Mouse (Mus musculus) neural tube, embryonic 11.5 days (tissue): Measurements from ENCODE around the gene Arhgef18. TPM values are rescaled to one million over a fixed set of nuclear protein-coding genes. Genes with fewer than 3 reads are reported as not detected.

Source experiments
- ATAC-seq: fragments of 200-750 bp; cut with Nextera tagmentation; 2 replicates; pipeline ENCODE4 v1.8.0; 2017; ENCODE audit warnings: moderate number of reproducible peaks, mild to moderate bottlenecking, moderate TSS enrichment, moderate library complexity; ENCODE audit not compliant: insufficient read depth, low FRiP score, low TSS enrichment
- DNase-seq: peaks from one replicate; pipeline ENCODE4 v3.0.0-alpha.2; 2015; ENCODE audit warnings: low spot score
- H3K27ac ChIP-seq: fragments of 300-500 bp; sonication (generic); 2 replicates; pipeline ENCODE4 v1.5.1; 2014; ENCODE audit warnings: low read depth, mild to moderate bottlenecking, low read length
- H3K27me3 ChIP-seq: fragments of 300-500 bp; sonication (generic); 2 replicates; pipeline ENCODE4 v1.6.1; 2014; ENCODE audit warnings: mild to moderate bottlenecking, low read length, mixed read lengths; ENCODE audit not compliant: control insufficient read depth, insufficient read depth
- H3K36me3 ChIP-seq: fragments of 300-500 bp; sonication (generic); 2 replicates; pipeline ENCODE4 v1.6.1; 2014; ENCODE audit warnings: mild to moderate bottlenecking, low read length, moderate library complexity, mixed read lengths; ENCODE audit not compliant: control insufficient read depth, insufficient read depth
- H3K4me1 ChIP-seq: fragments of 300-500 bp; sonication (generic); 2 replicates; pipeline ENCODE4 v1.6.1; 2014; ENCODE audit warnings: low read length, mixed read lengths; ENCODE audit not compliant: control insufficient read depth, insufficient read depth
- H3K4me2 ChIP-seq: fragments of 300-500 bp; sonication (generic); 2 replicates; pipeline ENCODE4 v1.6.1; 2014; ENCODE audit warnings: low read depth, mild to moderate bottlenecking, moderate library complexity
- H3K4me3 ChIP-seq: fragments of 300-500 bp; sonication (generic); 2 replicates; pipeline ENCODE4 v1.5.1; 2014; ENCODE audit warnings: low read depth, low read length
- H3K9ac ChIP-seq: fragments of 300-500 bp; sonication (generic); 2 replicates; pipeline ENCODE4 v1.6.1; 2014; ENCODE audit warnings: mild to moderate bottlenecking, low read length
- H3K9me3 ChIP-seq: fragments of 300-500 bp; sonication (generic); 2 replicates; pipeline ENCODE4 v1.6.1; 2016; ENCODE audit warnings: low read length; ENCODE audit not compliant: control insufficient read depth
- WGBS: fragments of 180-500 bp; shearing (Covaris S2); extraction: QIAGEN DNeasy Blood & Tissue Kit; methylation state at CpG from one replicate; pipeline ENCODE4 v1.1.7; 2014; 5-methylcytosine and 5-hydroxymethylcytosine counted together
- polyA plus RNA-seq: library from polyadenylated mRNA; unstranded; fragments of >200 nt; fragmentation: Nextera tagmentation; extraction: Ambion mirVana; gene quantifications from 2 replicates; pipeline ENCODE4 v1.2.1, GENCODE M21; 2014

The Arhgef18 gene
- polyA plus RNA-seq, 1 experiment from 2014 or later: 10.8 TPM

DNA sequence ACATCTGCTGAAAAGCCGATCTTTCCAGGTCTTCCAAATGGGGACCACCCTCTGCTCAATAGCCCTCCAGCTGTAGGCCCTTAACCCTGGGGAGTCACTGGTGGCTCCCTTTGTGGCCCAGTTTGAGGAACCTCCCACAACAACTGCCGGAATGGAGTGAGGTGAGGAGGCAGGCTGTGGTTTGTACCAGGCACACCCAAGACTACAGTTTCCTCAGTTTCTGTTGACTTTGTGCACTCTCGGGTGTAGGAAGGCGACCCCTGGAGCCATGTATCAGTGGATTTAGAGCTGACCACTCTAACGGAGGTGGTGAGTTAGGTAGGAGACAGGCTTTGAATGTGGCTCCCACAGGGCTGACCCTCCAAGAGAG is 38.4 kb upstream of the Arhgef18 start:
- Histone ChIP-seq H3K9ac (no peak overlapping the region), H3K36me3 (no peaks in the 10 kb centered on the region), H3K4me1 (no peaks in the 10 kb centered on the region), H3K4me2 (no peak overlapping the region), H3K9me3 (no peaks in the 10 kb centered on the region), H3K27me3 (no peaks in the 10 kb centered on the region), H3K27ac (no peak overlapping the region), H3K4me3 (no peak overlapping the region)
- ATAC-seq: no peak
- DNase-seq: no peak
- 74% methylated on average over 5 of the region's 5 CpGs for WGBS

DNA sequence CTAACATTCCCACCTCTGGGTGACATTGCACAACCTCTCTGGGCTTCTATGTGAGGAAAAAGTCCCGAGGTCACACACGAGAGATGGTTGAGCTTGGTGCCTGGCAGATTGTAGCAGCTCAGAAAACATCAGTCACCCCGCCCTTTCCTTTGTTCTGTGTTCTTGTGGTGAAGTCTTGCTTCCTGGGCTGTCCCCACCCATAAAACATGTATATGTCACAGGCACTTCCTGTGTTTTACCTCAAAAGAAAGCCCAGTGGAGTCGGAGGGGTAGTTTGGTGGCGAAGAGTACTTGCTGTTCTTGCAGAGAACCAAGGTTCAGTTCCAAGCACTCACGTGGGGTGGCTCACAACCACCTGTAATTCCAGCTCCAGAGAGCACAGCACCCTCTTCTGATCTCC is 37.2 kb upstream of the Arhgef18 start:
- Histone ChIP-seq H3K36me3 (no peaks in the 10 kb centered on the region), H3K4me3 (no peak overlapping the region)
- no peak for ATAC-seq

GRCm38 (mm10) chr8:3358060-3358459 is 34.7 kb upstream of the Arhgef18 start:
- Histone ChIP-seq H3K9me3 (no peaks in the 10 kb centered on the region), H3K27me3 (no peaks in the 10 kb centered on the region), H3K27ac (no peak overlapping the region), H3K4me1 (no peaks in the 10 kb centered on the region), H3K36me3 (no peaks in the 10 kb centered on the region), H3K9ac (no peak overlapping the region), H3K4me2 (no peak overlapping the region), H3K4me3 (no peak overlapping the region)
- peak; percentile 81 for DNase-seq
- ATAC-seq: peak; percentile 61
- WGBS: 10% methylated on average over 4 of the region's 4 CpGs

More for the DNA sequence above, 37.2 kb upstream of the Arhgef18 start:
- H3K9ac ChIP-seq: no peak overlapping the region
- H3K4me2 ChIP-seq: no peak overlapping the region
- 86% methylated on average over 6 of the region's 6 CpGs for WGBS
- no peaks in the 10 kb centered on the region for H3K4me1 ChIP-seq
- no peak overlapping the region for H3K27ac ChIP-seq
- DNase-seq: no peak
- no peaks in the 10 kb centered on the region for H3K27me3 ChIP-seq
- no peaks in the 10 kb centered on the region for H3K9me3 ChIP-seq

DNA sequence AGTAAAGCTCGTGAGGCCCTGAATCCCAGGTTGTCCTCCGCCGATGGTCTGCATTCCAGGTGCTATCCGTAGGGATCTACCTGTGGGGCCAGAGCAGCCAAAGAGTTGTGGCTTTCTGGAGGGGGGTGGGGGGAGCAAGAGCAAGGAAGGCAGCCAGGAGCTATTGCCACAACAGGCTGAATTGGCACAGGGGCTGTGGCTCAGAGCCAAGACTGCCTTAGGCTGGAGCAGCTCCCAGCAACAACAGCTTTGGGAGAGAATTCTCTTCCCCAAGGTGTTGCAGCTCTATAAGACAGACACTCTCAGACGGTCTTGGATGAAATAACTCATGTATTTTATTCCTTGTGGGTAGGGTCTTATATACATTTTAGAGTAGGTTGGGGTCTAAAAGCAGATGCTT is 25.7 kb upstream of the Arhgef18 start:
- Histone ChIP-seq H3K9ac (no peak overlapping the region), H3K4me2 (no peak overlapping the region), H3K27ac (no peak overlapping the region), H3K9me3 (no peaks in the 10 kb centered on the region), H3K27me3 (no peaks in the 10 kb centered on the region), H3K36me3 (no peaks in the 10 kb centered on the region), H3K4me1 (no peaks in the 10 kb centered on the region), H3K4me3 (no peak overlapping the region)
- DNase-seq (no peak), ATAC-seq (no peak)
- WGBS: 88% methylated on average over 5 of the region's 5 CpGs

GRCm38 (mm10) chr8:3368091-3368490 is 24.7 kb upstream of the Arhgef18 start:
- 81% methylated on average over 1 of the region's 1 CpGs for WGBS
- H3K27ac ChIP-seq: no peak overlapping the region
- H3K27me3 ChIP-seq: no peaks in the 10 kb centered on the region
- no peaks in the 10 kb centered on the region for H3K4me1 ChIP-seq
- no peak for ATAC-seq
- no peak overlapping the region for H3K4me3 ChIP-seq
- no peaks in the 10 kb centered on the region for H3K9me3 ChIP-seq
- H3K9ac ChIP-seq: no peak overlapping the region
- no peaks in the 10 kb centered on the region for H3K36me3 ChIP-seq
- no peak overlapping the region for H3K4me2 ChIP-seq
- no peak for DNase-seq

DNA sequence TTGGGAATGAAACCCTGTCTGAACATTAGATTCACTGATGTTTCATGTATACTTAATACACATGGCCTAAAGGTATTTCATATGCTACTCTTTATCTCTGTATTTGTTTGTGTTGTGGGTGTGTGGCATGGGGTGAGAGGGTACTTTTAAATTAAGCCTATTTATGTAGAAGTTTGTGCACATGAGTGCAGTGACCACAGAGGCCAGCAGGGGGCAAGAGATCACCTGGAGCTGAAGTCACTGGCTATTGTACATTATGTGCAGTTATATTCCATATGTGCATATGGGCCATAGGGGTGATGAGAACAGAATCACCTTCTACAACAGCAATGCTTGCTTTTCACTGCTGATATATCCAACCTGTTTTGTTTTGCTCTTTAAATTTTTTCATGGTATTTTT is 17.1 kb upstream of the Arhgef18 start:
- no peak for ATAC-seq

DNA sequence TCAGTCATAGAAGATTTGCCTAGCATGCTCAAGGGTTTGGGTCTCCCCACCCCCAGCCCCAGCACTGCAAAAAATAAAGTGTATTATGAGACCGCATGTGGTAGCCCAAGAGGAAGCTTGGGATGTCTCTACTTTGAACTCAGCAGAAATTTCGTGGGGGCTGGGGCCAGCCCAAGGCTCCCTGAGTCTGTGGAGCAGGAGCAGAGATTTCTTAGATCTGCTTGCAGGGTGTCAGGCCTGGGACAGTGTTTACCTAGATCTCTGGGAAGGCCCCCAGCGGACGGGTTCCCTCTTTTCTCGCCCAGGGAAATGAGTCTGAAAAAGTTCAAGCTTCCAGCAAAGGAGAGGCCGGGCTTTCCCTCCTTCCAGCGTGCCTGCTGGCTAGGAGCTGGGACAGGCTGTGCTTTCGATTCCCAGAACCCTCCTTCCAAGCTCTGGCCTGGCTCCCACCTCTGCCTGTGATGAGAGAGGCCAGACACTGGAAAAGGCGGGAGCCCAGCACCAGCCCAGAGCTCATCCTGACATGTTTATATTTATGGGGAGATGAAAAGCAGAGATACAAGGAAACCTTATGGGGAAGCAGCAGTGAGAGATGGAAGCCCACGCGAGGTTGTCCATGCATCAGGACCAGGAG is 16.0 kb upstream of the Arhgef18 start:
- H3K4me2 ChIP-seq: no peak overlapping the region
- no peaks in the 10 kb centered on the region for H3K27me3 ChIP-seq
- no peak for DNase-seq
- H3K9ac ChIP-seq: no peak overlapping the region
- no peaks in the 10 kb centered on the region for H3K9me3 ChIP-seq
- H3K27ac ChIP-seq: no peak overlapping the region
- ATAC-seq: no peak
- no peaks in the 10 kb centered on the region for H3K36me3 ChIP-seq
- WGBS: 63% methylated on average over 11 of the region's 11 CpGs
- H3K4me3 ChIP-seq: no peak overlapping the region
- H3K4me1 ChIP-seq: no peaks in the 10 kb centered on the region

More for the DNA sequence above, 17.1 kb upstream of the Arhgef18 start:
- H3K4me2 ChIP-seq: no peak overlapping the region
- no peaks in the 10 kb centered on the region for H3K36me3 ChIP-seq
- no peaks in the 10 kb centered on the region for H3K9me3 ChIP-seq
- H3K4me3 ChIP-seq: no peak overlapping the region
- H3K27me3 ChIP-seq: no peaks in the 10 kb centered on the region
- no peaks in the 10 kb centered on the region for H3K4me1 ChIP-seq
- no peak overlapping the region for H3K27ac ChIP-seq
- DNase-seq: no peak
- no peak overlapping the region for H3K9ac ChIP-seq

GRCm38 (mm10) chr8:3387286-3387685 is 5.5 kb upstream of the Arhgef18 start:
- WGBS: 39% methylated on average over 6 of the region's 6 CpGs
- H3K4me2 ChIP-seq: no peak overlapping the region
- H3K9me3 ChIP-seq: no peaks in the 10 kb centered on the region
- no peak overlapping the region for H3K4me3 ChIP-seq
- no peak overlapping the region for H3K9ac ChIP-seq
- ATAC-seq (peak; percentile 53; the same call in 1 of the 2 replicates), DNase-seq (peak; percentile 69)
- no peaks in the 10 kb centered on the region for H3K36me3 ChIP-seq
- H3K4me1 ChIP-seq: no peaks in the 10 kb centered on the region
- no peaks in the 10 kb centered on the region for H3K27me3 ChIP-seq
- H3K27ac ChIP-seq: no peak overlapping the region

DNA sequence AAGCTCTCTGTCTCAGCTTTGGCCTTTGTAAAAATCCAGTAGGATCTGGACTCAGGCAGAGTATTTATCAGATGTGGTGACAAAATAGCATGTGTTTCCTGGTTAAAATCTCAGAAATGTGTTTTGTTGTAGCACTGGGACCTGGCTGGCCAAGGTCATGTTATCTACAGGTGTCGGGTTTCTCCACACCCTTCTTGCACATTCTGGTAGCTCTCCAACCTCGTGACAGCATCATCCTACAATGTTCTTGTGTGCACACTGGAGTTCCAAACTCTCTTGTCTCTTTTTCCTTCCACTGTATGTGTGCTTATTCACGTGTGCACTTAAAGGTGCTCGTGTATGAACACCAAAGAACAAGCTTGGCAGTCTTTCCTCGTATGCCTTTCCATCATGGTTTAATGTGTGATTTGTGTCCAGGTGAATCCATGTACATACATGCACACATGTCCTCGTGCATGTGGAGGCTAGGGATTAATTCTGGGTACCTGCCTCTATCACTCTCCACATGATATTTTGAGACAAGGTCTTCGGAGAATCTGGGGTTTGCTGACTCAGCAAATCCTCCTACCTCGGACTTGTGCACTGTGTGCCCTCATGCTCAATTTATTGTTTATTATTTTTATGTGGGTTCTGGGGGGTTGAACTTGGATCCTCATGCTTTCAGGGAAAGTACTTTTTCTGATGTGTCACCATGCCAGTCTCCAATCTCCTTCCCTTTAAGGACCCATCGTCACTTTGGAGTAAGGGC is 4.0 kb upstream of the Arhgef18 start:
- no peaks in the 10 kb centered on the region for H3K9me3 ChIP-seq
- H3K4me2 ChIP-seq: no peak overlapping the region
- H3K4me3 ChIP-seq: no peak overlapping the region
- no peaks in the 10 kb centered on the region for H3K27me3 ChIP-seq
- no peak overlapping the region for H3K27ac ChIP-seq
- DNase-seq: no peak
- ATAC-seq: no peak
- H3K9ac ChIP-seq: no peak overlapping the region
- 79% methylated on average over 9 of the region's 9 CpGs for WGBS
- H3K4me1 ChIP-seq: peaks cover 8% of the 10 kb centered on the region; the same call in 1 of the 2 replicates
- H3K36me3 ChIP-seq: no peaks in the 10 kb centered on the region
